Mouse (Mus musculus) brain, adult 2 months (tissue): ENCODE data around the gene Ppp2r2c.

Source experiments
- DNase-seq: peaks from one replicate; pipeline ENCODE4 v3.0.0; 2011; ENCODE audit warnings: low read depth, low spot score

Gene Ppp2r2c

GRCm38 (mm10) chr5:36870916-36871315 is 2.6 kb downstream of the Ppp2r2c start:
- DNase-seq = peak; percentile 60

GRCm38 (mm10) chr5:36875956-36876355 is 7.6 kb downstream of the Ppp2r2c start:
- peak; percentile 41 for DNase-seq

- peak; percentile 93 for DNase-seq
These were observed 8.6 kb downstream of the Ppp2r2c start for GRCm38 (mm10) chr5:36876777-36877396.

GRCm38 (mm10) chr5:36877641-36878040 is 9.3 kb downstream of the Ppp2r2c start:
- peak; percentile 91 for DNase-seq

GRCm38 (mm10) chr5:36878801-36879200 is 10.5 kb downstream of the Ppp2r2c start:
- DNase-seq = peak; percentile 4

- DNase-seq = peak; percentile 96
These were observed 12.3 kb downstream of the Ppp2r2c start for GRCm38 (mm10) chr5:36880622-36881021.

GRCm38 (mm10) chr5:36883516-36883915 is 15.2 kb downstream of the Ppp2r2c start:
- DNase-seq = peak; percentile 11

GRCm38 (mm10) chr5:36885067-36885466 is 16.8 kb downstream of the Ppp2r2c start:
- peak; percentile 73 for DNase-seq

GRCm38 (mm10) chr5:36885595-36885994 is 17.3 kb downstream of the Ppp2r2c start:
- peak; percentile 64 for DNase-seq

- peak; percentile 70 for DNase-seq
These were observed 18.0 kb downstream of the Ppp2r2c start for GRCm38 (mm10) chr5:36886298-36886697.

- DNase-seq = peak; percentile 66
These were observed 18.6 kb downstream of the Ppp2r2c start for GRCm38 (mm10) chr5:36886852-36887283.

GRCm38 (mm10) chr5:36887299-36887988 is 19.1 kb downstream of the Ppp2r2c start:
- peak; percentile 70 for DNase-seq

GRCm38 (mm10) chr5:36888501-36888900 is 20.2 kb downstream of the Ppp2r2c start:
- peak; percentile 96 for DNase-seq

GRCm38 (mm10) chr5:36888911-36889310 is 20.6 kb downstream of the Ppp2r2c start:
- peak; percentile 74 for DNase-seq

- no peak for DNase-seq
These were observed 21.1 kb downstream of the Ppp2r2c start for GRCm38 (mm10) chr5:36889380-36889886.

GRCm38 (mm10) chr5:36890794-36891193 is 22.5 kb downstream of the Ppp2r2c start:
- DNase-seq = peak; percentile 92

- DNase-seq = peak; percentile 87
These were observed 23.6 kb downstream of the Ppp2r2c start for GRCm38 (mm10) chr5:36891793-36892470.

GRCm38 (mm10) chr5:36893263-36893662 is 24.9 kb downstream of the Ppp2r2c start:
- DNase-seq = peak; percentile 97

- DNase-seq = peak; percentile 74
These were observed 25.8 kb downstream of the Ppp2r2c start for GRCm38 (mm10) chr5:36894070-36894469.

GRCm38 (mm10) chr5:36894604-36895368 is 26.5 kb downstream of the Ppp2r2c start:
- DNase-seq = peak; percentile 95
